Mouse (Mus musculus): ENCODE measurements at regions not wholly inside any gene's neighbourhood (a gene's known extent, or its start where the extent isn't known, plus 50 kb on each side); places are given as distances from the start of the nearest gene placed in this dataset.

DNA sequence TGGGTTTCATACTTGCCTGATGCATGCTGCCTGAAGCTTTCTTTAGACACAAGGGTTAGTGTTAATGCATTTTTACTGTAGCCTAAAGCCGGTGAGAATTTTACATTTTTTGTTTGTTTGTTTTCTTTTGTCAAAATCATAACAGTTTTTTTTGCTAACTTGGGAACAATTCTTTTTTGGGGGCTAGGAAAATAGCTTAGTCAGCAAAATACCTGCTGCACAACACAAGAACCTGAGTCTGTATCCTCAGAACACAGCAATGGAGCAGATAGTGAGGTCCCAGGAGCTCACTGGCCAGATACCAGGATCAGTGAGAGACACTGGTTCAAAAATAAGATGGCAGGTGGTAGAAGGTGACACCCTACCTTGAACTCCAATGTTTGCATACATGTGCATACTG, 72.4 kb upstream of the Dph6 start:
- no peak for TF ChIP-seq POLR2A (IDR thresholded peaks at IDR 0.05; ENCODE audit: insufficient read length, low read depth)
- no peak for TF ChIP-seq POLR2AphosphoS2 (IDR thresholded peaks at IDR 0.05; ENCODE audit: insufficient read length, low read depth)
- TF ChIP-seq MYOG (IDR thresholded peaks at IDR 0.05; ENCODE audit: control insufficient read depth in 1 of 3, insufficient read depth in 1 of 3, insufficient read length in 2 of 3, low read depth in 2 of 3), result no peak
- no peak for TF ChIP-seq TCF12 (IDR thresholded peaks at IDR 0.05; ENCODE audit: insufficient read depth, poor library complexity, severe bottlenecking)
- TF ChIP-seq CEBPB (IDR thresholded peaks at IDR 0.05; ENCODE audit: insufficient read depth, poor library complexity, severe bottlenecking), result no peak
- TF ChIP-seq MAX (IDR thresholded peaks at IDR 0.05; ENCODE audit: low read depth), result no peak
- no peak for TF ChIP-seq USF1 (IDR thresholded peaks at IDR 0.05; ENCODE audit: low read depth)
- TF ChIP-seq MYOD1 (IDR thresholded peaks at IDR 0.05; ENCODE audit: control insufficient read depth in 1 of 3, insufficient read length in 2 of 3, low read depth in 2 of 3), result no peak
- no peak for TF ChIP-seq E2F4 (IDR thresholded peaks at IDR 0.05; ENCODE audit: insufficient read depth)
- no peak for TF ChIP-seq TCF3 (IDR thresholded peaks at IDR 0.05; ENCODE audit: insufficient read length, low read depth)
- no peak for TF ChIP-seq REST (IDR thresholded peaks at IDR 0.05; ENCODE audit: insufficient read depth, insufficient read length)
- TF ChIP-seq SRF (IDR thresholded peaks at IDR 0.05; ENCODE audit: control insufficient read depth, insufficient read length, low read depth), result no peak

All from myocyte (in vitro differentiated cells).